Mouse (Mus musculus) adrenal gland, postnatal 10 days (tissue): ENCODE data around the gene Elmo3. TPM values are rescaled to one million over a fixed set of nuclear protein-coding genes. Genes with fewer than 3 reads are reported as not detected.

ENCODE experiments used
- DNase-seq: peaks from one replicate; pipeline ENCODE4 v3.0.0; 2021; ENCODE audit warnings: mixed read lengths
- total RNA-seq, 2 experiments: library from RNA; stranded (reverse); gene quantifications; 2 replicates each; pipeline ENCODE4 v1.2.3; 2021

Elmo3 gene
- total RNA-seq, 2 experiments from 2014 or later: 6.1 to 6.2 TPM

GRCm38 (mm10) chr8:105298351-105299252, 6.8 kb upstream of the Elmo3 start:
- no peak for DNase-seq

- no peak for DNase-seq
Observed at GRCm38 (mm10) chr8:105299962-105300361, 5.4 kb upstream of the Elmo3 start.

DNA sequence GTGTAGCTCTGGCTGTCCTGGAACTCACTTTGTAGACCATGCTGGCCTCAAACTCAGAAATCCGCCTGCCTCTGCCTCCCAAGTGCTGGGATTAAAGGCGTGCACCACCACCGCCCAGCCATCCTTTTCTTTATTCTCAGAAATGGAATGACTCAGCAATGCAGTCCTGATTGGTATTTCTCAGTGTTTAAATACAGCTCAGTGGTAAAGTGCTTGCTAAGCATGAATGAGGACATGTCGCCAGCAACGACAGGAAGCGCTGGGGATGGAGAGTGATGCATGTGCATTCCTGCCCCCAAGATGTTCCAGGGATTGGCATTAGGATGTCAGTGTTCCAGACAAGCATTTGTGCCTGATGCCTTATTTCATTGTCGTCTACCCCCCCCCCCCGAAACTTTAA, 2.0 kb upstream of the Elmo3 start:
- DNase-seq: no peak

- DNase-seq: no peak
Observed at GRCm38 (mm10) chr8:105303874-105304273, 1.5 kb upstream of the Elmo3 start.

- DNase-seq: peak; percentile 32
Observed at GRCm38 (mm10) chr8:105304325-105305210, 833 bp upstream of the Elmo3 start.

- DNase-seq: no peak
Observed at GRCm38 (mm10) chr8:105306146-105306691, 818 bp downstream of the Elmo3 start.

DNA sequence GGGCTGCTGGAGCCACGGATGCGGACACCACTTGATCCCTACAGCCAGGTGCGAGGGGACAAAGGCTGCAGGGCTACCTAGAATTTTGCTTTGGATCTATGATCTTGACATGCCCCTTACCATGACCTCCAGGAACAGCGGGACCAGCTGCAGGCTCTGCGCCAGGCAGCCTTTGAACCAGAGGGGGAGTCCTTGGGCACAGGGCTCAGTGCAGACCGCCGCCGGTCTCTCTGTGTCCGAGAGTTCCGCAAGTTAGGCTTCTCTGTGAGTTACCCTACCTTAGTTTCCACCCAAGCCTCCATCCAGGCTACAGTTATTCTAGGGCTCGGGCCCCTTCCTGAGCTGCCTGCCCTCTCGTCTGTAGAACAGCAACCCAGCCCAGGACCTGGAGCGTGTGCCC, 2.3 kb downstream of the Elmo3 start:
- DNase-seq: no peak

DNA sequence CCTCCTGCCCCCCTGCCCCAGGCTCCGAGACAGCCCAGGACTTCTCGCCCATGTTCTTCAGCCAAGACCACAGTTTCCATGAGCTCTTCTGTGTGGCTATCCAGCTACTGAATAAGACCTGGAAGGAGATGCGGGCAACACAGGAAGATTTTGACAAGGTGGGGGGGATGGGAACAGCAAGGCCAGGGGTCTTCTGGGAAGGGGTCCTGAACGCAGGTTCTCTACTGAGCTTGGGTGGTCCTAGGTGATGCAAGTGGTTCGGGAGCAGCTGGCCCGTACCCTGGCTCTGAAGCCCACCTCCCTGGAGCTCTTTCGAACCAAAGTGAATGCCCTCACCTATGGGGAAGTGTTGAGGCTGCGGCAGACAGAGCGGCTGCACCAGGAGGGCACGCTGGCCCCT, 3.0 kb downstream of the Elmo3 start:
- no peak for DNase-seq

DNA sequence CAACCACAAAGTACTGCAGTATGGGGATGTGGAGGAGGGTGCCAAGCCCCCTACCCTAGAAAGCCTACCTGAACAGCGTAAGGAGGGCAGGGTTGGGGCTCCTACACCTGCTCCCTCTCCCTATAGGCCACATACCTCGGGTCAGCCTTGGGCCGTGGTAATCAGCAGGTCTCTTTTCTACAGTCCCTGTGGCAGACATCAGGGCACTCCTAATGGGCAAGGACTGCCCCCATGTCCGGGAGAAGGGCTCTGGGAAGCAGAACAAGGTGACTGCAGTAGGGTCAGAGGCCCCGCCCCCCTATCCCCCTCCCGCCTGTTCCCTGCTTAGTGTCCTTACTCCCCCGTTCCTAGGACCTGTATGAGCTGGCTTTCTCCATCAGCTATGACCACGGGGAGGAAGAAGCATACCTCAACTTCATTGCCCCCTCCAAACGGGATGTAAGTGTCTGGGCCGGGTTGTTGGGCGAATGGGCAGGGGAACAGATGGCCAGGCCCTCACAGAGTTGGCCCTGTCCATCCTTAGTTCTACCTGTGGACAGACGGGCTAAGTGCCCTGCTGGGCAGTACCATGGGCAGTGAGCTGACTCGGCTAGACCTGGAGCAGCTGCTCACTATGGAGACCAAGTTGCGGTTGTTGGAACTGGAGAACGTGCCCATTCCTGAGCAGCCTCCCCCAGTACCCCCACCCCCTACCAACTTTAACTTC, 3.9 kb downstream of the Elmo3 start:
- no peak for DNase-seq

GRCm38 (mm10) chr8:105310118-105310517, 4.7 kb downstream of the Elmo3 start:
- DNase-seq: no peak

DNA sequence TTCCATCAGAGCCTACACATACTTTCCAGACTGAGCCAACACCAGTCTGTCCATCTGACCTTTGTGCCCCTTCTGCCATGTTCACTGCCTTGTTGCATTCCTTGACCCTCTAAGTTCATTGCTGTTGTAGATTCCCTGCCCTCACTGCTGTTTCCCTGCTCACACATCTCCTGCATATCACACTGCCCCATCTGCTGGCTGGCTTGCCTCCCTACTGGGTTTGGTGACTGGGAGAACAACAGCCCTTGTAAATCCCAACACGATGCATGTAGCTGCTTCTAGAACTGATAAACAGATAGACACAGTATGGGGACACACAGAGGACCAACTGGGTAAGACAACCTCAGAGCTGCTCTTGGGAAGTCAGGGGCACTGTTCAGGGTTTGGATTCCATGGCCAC, 6.3 kb downstream of the Elmo3 start:
- DNase-seq: no peak

DNA sequence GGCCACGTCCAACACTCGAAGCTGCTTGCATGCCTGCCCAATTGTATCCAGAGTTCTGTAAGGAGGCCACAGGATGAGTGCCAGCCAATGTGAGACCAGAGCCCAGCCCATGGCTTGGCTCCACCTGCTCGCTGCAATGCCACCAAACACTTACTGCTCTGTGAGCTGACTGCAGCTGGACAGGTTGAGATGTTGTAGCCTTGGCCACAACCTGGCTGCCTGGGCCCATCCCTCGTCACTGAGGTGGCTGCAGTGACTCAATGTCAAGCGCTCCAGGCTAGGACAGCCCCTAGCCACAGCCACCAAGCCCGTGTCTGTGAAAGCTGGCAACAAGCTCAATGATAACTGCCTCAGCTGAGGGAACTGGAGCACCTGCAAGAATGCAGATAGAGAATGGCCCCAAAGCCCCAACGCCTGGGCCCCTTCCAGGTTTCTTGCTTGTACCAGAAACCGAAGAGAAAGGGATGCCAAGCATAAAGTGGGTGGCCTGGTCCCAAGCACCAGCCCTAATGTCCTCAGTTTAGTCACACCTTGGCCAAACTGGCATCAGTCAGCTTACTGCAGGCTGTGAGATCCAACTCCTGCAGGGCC, 7.6 kb downstream of the Elmo3 start:
- DNase-seq: no peak

- no peak for DNase-seq
Observed at GRCm38 (mm10) chr8:105313622-105314402, 8.4 kb downstream of the Elmo3 start.

GRCm38 (mm10) chr8:105315073-105315769, 9.8 kb downstream of the Elmo3 start:
- no peak for DNase-seq

DNA sequence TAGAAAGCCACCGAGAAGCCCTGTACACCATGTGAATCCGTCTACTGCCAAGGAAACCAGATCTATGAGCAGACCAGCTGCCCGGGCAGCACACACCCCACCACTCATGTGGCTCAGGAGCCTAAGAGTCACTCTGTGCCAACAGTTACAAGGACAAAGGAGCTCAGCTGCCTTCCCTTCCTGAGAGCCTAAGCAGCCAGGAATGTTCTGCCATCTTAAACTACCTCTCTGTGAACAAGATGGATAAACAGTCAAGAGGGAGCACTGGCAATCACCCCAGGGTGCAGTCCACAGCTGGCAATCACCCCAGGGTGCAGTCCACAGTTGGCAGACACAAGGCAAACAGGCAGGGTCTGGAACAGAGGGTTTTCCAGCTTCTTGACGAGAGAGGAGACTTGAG, 12.5 kb downstream of the Elmo3 start:
- DNase-seq: peak; percentile 26

- DNase-seq: no peak
Observed at GRCm38 (mm10) chr8:105318662-105319190, 13.3 kb downstream of the Elmo3 start.

- DNase-seq: no peak
Observed at GRCm38 (mm10) chr8:105323183-105323582, 17.8 kb downstream of the Elmo3 start.

- DNase-seq: peak; percentile 45
Observed at GRCm38 (mm10) chr8:105325641-105326093, 20.3 kb downstream of the Elmo3 start.

- DNase-seq: peak; percentile 98
Observed at GRCm38 (mm10) chr8:105326141-105326672, 20.8 kb downstream of the Elmo3 start, which contains the start of the genes Lrrc29 and Tmem208. TSS of gene Lrrc29 (minus strand) at chr8:105326278. TSS of gene Tmem208 (plus strand) at chr8:105326354.
